Mouse (Mus musculus): ENCODE results near the gene Lrrc36.

The Lrrc36 gene

GRCm38 (mm10) chr8:105431743-105432515, 18.6 kb downstream of the Lrrc36 start:
- no peak for DNase-seq (ENCODE audit: extremely low read depth, low read depth, low spot score)

DNA sequence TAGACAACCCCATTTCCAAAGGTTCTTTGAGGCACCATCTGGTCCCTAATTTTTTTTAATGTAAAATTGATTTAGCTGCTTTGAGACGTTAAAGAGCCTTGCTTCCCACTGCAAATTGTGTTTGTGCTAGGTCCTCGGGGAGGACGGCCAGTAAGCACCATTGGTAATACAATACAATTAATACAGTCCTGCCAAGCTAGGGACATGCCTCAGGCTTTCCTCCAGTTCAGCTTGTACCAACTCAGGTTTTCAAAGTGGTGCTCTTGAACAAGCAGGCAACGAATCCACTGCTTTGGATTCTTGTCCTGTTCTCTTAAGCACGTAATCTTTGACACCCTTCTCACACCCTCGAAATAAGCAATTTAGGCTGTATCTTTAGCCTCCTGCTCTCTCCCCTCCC, 19.6 kb downstream of the Lrrc36 start:
- DNase-seq (ENCODE audit: extremely low read depth, low read depth, low spot score): peak; percentile 78

- DNase-seq (ENCODE audit: extremely low read depth, low read depth, low spot score): no peak
These were observed 20.1 kb downstream of the Lrrc36 start for GRCm38 (mm10) chr8:105433511-105433910.

- DNase-seq (ENCODE audit: extremely low read depth, low read depth, low spot score): peak; percentile 96
These were observed 20.8 kb downstream of the Lrrc36 start for GRCm38 (mm10) chr8:105434136-105434535.

- peak; percentile 96 for DNase-seq (ENCODE audit: extremely low read depth, low read depth, low spot score)
These were observed 22.8 kb downstream of the Lrrc36 start for GRCm38 (mm10) chr8:105436218-105436617.

DNA sequence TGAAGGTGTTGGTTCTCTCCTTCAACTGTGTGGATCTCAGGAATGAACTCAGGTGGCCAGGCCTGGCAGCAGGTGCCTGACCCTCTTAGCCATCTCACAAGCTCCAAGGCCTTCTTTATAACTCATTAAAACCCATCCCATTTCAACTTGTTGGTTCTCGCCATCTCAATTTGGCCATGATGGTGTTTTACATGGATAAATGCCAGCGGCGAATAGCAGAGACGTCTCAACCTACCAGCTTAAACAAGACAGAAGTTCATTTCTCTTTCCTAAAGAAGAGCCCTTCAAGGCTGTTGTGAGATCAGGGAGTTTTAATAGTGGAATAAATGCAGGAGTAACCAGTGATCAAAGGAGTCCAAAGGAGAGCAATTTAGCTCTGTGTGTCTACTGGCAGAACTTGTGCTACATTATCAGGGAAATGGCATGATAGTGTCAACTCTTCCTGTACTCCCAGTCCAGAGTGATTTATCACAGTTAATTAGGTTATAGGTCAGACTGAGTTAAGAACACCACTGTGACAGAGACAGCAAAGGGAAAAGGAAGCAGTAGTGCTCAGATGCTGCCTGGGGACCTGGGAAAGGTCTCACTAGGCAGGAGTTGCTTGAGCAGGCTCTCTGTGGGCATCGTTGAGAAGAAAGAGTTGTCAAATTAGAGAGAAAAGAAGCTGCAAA, 23.8 kb downstream of the Lrrc36 start:
- no peak for DNase-seq (ENCODE audit: extremely low read depth, low read depth, low spot score)

DNA sequence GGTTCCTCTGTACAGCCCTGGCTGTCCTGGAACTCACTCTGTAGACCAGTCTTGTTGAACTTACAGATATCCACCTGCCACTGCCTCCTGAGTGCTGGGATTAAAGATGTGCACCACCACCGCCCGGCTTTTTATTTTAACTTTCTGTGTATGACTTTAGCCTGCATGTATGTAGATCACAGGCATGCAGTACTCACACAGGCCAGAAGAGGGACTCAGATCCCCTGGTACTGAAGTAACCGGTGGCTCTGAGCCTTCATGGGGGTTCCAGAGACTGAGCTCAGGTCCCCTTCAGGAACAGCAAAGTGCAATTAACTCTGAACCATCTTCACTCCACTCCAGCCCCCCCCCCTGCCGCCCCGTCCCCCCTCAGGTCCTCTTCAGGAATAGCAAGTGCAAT, 25.5 kb downstream of the Lrrc36 start:
- DNase-seq (ENCODE audit: extremely low read depth, low read depth, low spot score): no peak

- no peak for DNase-seq (ENCODE audit: extremely low read depth, low read depth, low spot score)
These were observed 28.1 kb downstream of the Lrrc36 start for GRCm38 (mm10) chr8:105441433-105441832.

DNA sequence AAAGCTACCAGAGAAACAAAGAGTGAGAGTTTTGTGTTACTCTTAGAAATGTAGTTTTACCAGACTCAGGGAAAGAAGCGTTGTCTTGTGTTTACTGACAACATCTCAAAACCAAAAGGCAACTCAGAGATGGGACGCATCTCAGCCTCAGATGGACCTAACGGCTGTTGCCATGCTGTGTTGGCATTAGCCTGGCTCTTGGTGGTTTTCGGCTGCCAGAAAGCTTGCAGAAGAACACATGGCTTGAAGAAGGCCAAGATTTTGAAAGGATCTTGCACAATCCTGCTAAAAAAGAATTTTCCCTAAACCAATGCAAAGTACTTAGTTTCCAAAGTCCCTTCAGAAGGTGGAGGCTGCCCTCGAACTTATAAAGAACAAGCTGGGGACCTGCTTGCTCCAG, 29.3 kb downstream of the Lrrc36 start:
- no peak for DNase-seq (ENCODE audit: extremely low read depth, low read depth, low spot score)

GRCm38 (mm10) chr8:105445296-105446126, 32.1 kb downstream of the Lrrc36 start:
- no peak for DNase-seq (ENCODE audit: extremely low read depth, low read depth, low spot score)

GRCm38 (mm10) chr8:105446127-105446552, 32.8 kb downstream of the Lrrc36 start:
- no peak for DNase-seq (ENCODE audit: extremely low read depth, low read depth, low spot score)

DNA sequence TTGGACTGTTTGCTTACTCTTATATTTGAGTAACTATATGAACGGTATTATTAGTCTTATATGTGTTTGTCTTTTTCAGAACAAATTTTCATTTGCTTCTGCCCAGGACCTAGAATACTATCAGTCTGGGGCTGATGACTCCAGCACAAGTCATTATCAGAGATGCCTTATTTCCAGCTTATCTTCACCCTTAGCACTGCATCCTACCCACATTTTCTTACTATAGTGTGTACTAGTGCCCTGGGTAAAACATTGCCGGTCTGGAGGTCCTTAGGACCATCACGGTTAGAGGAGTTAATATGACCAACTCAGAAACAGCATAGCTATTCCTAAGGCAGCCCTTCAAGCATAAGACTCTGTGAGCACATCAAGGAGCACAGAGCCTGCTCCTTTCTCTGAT, 34.8 kb downstream of the Lrrc36 start:
- DNase-seq (ENCODE audit: extremely low read depth, low read depth, low spot score): no peak

GRCm38 (mm10) chr8:105448596-105448995, 35.2 kb downstream of the Lrrc36 start:
- DNase-seq (ENCODE audit: extremely low read depth, low read depth, low spot score): no peak

- no peak for DNase-seq (ENCODE audit: extremely low read depth, low read depth, low spot score)
These were observed 37.6 kb downstream of the Lrrc36 start for GRCm38 (mm10) chr8:105450977-105451376.

DNA sequence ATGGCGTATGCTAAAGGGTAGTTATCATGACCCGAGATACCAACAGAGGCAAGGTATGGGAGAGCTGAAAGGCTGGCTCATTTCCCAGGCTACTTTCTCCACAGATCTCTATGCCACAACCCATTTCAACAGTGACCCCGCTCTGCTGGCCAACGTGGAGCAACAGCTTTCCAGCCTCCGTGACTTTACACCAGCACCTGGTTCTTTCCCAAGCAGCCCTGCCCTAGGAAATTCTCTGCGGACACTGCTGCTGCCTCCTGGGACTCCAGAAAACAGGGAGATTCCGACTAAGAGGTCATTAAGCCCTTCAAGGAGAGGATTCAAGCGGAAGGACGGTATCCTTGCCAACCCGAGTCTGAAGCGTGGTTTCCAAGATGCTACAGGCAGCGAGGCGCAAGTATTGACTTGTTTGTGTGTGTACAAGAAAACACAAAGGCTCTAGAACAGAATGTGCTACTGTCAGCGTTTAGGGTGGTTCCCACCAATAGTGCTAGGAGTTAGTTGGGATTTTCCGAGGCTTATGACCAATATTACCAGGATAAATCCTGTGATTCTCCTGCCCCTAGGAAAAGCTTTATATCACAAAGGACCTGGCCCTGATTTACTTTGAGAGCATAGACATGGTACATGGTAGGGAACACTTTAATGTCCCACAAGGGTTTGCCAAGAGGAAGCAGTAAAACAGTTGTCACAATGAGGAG, 38.7 kb downstream of the Lrrc36 start:
- peak; percentile 97 for DNase-seq (ENCODE audit: extremely low read depth, low read depth, low spot score)

- no peak for DNase-seq (ENCODE audit: extremely low read depth, low read depth, low spot score)
These were observed 39.9 kb downstream of the Lrrc36 start for GRCm38 (mm10) chr8:105453296-105453695.

- DNase-seq (ENCODE audit: extremely low read depth, low read depth, low spot score): no peak
These were observed 40.7 kb downstream of the Lrrc36 start for GRCm38 (mm10) chr8:105454088-105454487.

GRCm38 (mm10) chr8:105455218-105455617, 41.8 kb downstream of the Lrrc36 start:
- no peak for DNase-seq (ENCODE audit: extremely low read depth, low read depth, low spot score)

DNA sequence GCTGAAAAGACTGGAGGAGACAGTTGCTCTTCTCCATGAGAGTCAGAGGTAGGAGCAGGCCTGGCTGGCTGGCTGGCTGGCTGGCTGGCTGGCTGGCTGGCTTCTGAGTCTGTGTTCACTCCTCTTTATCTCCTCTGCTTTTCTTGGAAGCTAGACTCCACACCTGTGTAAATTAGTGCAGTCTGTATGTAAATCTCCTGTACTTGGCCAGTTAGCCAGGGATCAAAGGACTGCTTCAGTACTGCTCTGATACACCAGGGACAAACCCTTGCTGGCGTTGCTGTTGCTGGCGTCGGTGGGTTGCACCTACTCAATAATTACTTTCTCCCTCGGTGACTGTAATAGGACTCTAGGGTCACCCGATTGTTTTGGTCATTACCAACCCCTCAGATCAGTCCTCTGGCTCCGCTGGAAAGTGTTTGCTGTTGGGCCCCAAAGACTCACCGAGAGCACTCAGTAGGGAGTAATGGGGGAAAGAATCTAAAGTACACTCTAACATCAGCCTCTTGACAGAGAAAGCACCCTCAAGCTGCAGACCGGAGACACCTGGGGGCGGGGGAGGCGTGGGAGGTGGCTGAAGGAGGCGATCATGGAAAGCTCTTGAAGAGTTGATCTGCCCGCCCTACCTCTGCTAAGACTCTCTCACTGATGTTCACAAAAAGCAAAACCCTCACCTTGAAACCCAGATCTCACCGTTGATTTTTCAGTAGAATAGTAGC, 47.9 kb downstream of the Lrrc36 start:
- no peak for DNase-seq (ENCODE audit: extremely low read depth, low read depth, low spot score)

- no peak for DNase-seq (ENCODE audit: extremely low read depth, low read depth, low spot score)
These were observed 51.2 kb downstream of the Lrrc36 start for GRCm38 (mm10) chr8:105464595-105464994.

All from fat pad, adult 2 months (tissue).